Mouse (Mus musculus) midbrain, embryonic 16.5 days (tissue): ENCODE data around the gene Bmp6. TPM values are rescaled to one million over a fixed set of nuclear protein-coding genes. Genes with fewer than 3 reads are reported as not detected.

ENCODE experiments used
- ATAC-seq: fragments of 200-750 bp; cut with Nextera tagmentation; 2 replicates; pipeline ENCODE4 v1.8.0; 2017; ENCODE audit warnings: moderate TSS enrichment
- H3K27ac ChIP-seq: fragments of 300-500 bp; sonication (generic); 2 replicates; pipeline ENCODE4 v1.5.1; 2014; ENCODE audit warnings: mild to moderate bottlenecking, low read length, mixed read lengths
- H3K27me3 ChIP-seq: fragments of 300-500 bp; sonication (generic); 2 replicates; pipeline ENCODE4 v1.6.1; 2014; ENCODE audit warnings: low read depth, low read length, mixed read lengths; ENCODE audit not compliant: control insufficient read depth, insufficient read depth
- H3K36me3 ChIP-seq: fragments of 300-500 bp; sonication (generic); 2 replicates; pipeline ENCODE4 v1.6.1; 2014; ENCODE audit warnings: mild to moderate bottlenecking, low read length, moderate library complexity, mixed read lengths; ENCODE audit not compliant: control insufficient read depth, insufficient read depth
- H3K4me1 ChIP-seq: fragments of 300-500 bp; sonication (generic); 2 replicates; pipeline ENCODE4 v1.6.1; 2014; ENCODE audit warnings: mild to moderate bottlenecking, low read length, mixed read lengths; ENCODE audit not compliant: control insufficient read depth, insufficient read depth
- H3K4me2 ChIP-seq: fragments of 300-500 bp; sonication (generic); 2 replicates; pipeline ENCODE4 v1.6.1; 2014; ENCODE audit warnings: mild to moderate bottlenecking, low read length, mixed read lengths
- H3K4me3 ChIP-seq: fragments of 300-500 bp; sonication (generic); 2 replicates; pipeline ENCODE4 v1.5.1; 2014; ENCODE audit warnings: low read depth, mild to moderate bottlenecking, low read length, moderate library complexity, mixed read lengths
- H3K9ac ChIP-seq: fragments of 300-500 bp; sonication (generic); 2 replicates; pipeline ENCODE4 v1.6.1; 2014; ENCODE audit warnings: low read depth, low read length, mixed read lengths
- H3K9me3 ChIP-seq: fragments of 300-500 bp; sonication (generic); replicated peaks from 2 replicates; pipeline ENCODE4 v1.6.1; 2014; ENCODE audit warnings: mild to moderate bottlenecking, low read length, mixed read lengths; ENCODE audit not compliant: control insufficient read depth, poor library complexity, severe bottlenecking
- WGBS: fragments of 180-500 bp; shearing (Covaris S2); extraction: QIAGEN DNeasy Blood & Tissue Kit; methylation state at CpG from one replicate; pipeline ENCODE4 v1.1.7; 2014; 5-methylcytosine and 5-hydroxymethylcytosine counted together
- polyA plus RNA-seq: library from polyadenylated mRNA; unstranded; fragments of >200 nt; fragmentation: Nextera tagmentation; extraction: Ambion mirVana; gene quantifications from 2 replicates; pipeline ENCODE4 v1.2.1, GENCODE M21; 2015

The Bmp6 gene
- polyA plus RNA-seq, 1 experiment from 2014 or later = 2.2 TPM

DNA sequence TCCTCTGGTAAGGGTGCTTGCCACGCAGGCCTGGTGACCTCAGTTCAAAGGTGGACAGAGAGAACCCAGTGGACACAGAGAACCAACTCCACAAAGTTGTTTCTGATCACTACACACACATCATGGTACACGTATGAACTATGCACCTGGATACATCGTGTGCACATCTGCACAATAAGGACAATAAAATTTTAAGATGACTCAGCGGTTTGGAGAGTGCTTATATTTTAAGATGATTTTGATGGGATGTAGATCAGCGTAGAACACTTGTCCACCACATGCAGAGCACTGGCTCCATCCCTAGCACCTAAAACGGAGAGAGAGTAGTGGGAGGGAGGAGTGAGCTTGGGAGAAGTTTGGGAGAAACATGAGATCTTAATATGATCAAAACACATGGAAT, 128.6 kb downstream of the Bmp6 start:
- ATAC-seq = no peak
- H3K27ac ChIP-seq = no peak overlapping the region
- H3K36me3 ChIP-seq = no peaks in the 10 kb centered on the region
- H3K9ac ChIP-seq = no peak overlapping the region
- H3K4me1 ChIP-seq = no peaks in the 10 kb centered on the region
- 92% methylated on average over 6 of the region's 6 CpGs for WGBS
- no peak overlapping the region for H3K4me2 ChIP-seq
- H3K4me3 ChIP-seq = no peak overlapping the region
- no peaks in the 10 kb centered on the region for H3K9me3 ChIP-seq
- H3K27me3 ChIP-seq = no peaks in the 10 kb centered on the region

DNA sequence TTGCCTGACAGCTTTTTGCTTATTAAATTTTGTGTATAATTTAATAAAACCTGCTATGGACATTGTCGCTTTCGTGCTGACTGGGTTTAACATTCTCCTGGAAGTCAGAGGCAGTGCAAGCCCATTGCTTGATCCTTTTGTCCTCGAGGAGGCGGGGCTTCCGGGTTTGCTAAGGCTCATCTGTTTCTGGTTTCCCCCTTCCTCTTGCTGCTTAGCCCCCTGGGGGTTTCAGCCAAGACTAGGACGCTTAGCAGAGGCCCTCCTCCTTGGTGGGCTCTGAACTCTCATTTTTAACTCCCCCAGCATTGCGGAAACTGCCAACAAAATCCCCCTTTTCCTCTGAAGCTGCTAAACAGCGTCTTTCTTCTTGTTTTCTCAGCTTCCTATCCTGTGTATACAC, 132.0 kb downstream of the Bmp6 start:
- no peaks in the 10 kb centered on the region for H3K27me3 ChIP-seq
- H3K4me3 ChIP-seq = no peak overlapping the region
- no peaks in the 10 kb centered on the region for H3K9me3 ChIP-seq
- no peaks in the 10 kb centered on the region for H3K4me1 ChIP-seq
- no peak overlapping the region for H3K9ac ChIP-seq
- H3K4me2 ChIP-seq = no peak overlapping the region
- H3K27ac ChIP-seq = no peak overlapping the region
- no peaks in the 10 kb centered on the region for H3K36me3 ChIP-seq
- ATAC-seq = no peak
- 29% methylated on average over 8 of the region's 8 CpGs for WGBS

DNA sequence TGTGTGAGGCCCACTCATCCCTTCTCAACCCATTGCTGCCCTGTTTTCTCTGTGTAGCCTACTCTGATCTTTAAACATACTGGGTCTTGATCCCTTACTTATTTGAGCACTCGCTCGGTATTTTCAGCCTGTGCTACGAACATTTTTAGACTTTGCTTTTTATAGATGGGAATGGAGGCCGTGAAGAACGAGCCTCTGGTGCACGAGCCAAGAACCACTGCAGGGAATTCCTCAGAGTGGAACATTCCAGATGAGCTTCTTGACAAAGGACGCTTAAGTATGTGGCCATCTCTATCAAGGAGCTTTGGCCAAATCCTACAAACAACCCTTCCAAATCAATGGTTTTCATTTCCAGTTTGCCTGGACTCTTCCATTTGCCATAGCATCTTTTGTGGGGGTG, 136.1 kb downstream of the Bmp6 start:
- Histone ChIP-seq H3K4me3 (no peak overlapping the region), H3K9ac (no peak overlapping the region), H3K4me1 (no peaks in the 10 kb centered on the region), H3K9me3 (no peaks in the 10 kb centered on the region), H3K27ac (no peak overlapping the region), H3K4me2 (no peak overlapping the region), H3K27me3 (no peaks in the 10 kb centered on the region), H3K36me3 (no peaks in the 10 kb centered on the region)
- ATAC-seq = no peak
- 94% methylated on average over 7 of the region's 7 CpGs for WGBS

DNA sequence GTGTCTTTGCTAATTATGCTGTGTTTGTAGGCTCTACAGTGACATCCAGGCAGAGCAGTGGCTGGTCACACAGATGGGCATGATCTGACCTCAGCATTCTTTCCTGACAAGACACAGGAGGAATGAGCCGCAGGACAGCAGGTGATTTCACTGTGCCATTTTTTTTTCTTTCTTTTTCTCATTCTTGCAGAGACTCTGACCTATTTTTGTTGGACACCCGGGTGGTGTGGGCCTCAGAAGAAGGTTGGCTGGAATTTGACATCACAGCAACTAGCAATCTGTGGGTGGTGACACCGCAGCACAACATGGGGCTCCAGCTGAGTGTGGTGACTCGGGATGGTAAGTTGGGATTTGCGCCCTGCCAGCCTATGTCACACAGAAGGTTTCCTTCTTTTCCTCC, 139.8 kb downstream of the Bmp6 start:
- Histone ChIP-seq H3K4me1 (no peaks in the 10 kb centered on the region), H3K36me3 (no peaks in the 10 kb centered on the region), H3K9me3 (no peaks in the 10 kb centered on the region), H3K27me3 (no peaks in the 10 kb centered on the region), H3K27ac (no peak overlapping the region), H3K9ac (no peak overlapping the region), H3K4me2 (no peak overlapping the region), H3K4me3 (no peak overlapping the region)
- 75% methylated on average over 5 of the region's 5 CpGs for WGBS
- ATAC-seq = no peak

DNA sequence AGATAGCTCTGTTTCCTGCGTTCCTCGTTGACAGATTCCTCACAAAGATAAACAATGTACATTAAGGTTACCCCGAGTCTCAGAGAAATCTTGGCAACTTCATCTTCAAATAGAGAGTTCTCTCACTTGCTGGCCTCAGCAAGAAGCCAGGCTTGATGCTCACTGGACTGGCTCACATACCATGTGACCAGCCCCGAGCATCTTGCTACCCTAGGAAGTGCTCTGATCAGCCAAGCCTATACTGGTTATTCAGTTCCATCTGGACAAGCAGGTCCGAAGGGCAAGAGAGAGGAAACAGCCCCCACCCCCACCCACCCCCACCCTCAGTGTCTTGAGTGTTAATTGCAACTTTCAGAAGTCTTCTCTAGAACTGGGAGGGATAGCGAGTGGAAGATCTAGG, 141.9 kb downstream of the Bmp6 start:
- no peaks in the 10 kb centered on the region for H3K27me3 ChIP-seq
- no peak overlapping the region for H3K27ac ChIP-seq
- no peak overlapping the region for H3K4me3 ChIP-seq
- H3K4me2 ChIP-seq = no peak overlapping the region
- H3K9me3 ChIP-seq = no peaks in the 10 kb centered on the region
- H3K9ac ChIP-seq = no peak overlapping the region
- 92% methylated on average over 6 of the region's 6 CpGs for whole genome bisulfite sequencing
- no peak for ATAC-seq
- no peaks in the 10 kb centered on the region for H3K36me3 ChIP-seq
- H3K4me1 ChIP-seq = no peaks in the 10 kb centered on the region

DNA sequence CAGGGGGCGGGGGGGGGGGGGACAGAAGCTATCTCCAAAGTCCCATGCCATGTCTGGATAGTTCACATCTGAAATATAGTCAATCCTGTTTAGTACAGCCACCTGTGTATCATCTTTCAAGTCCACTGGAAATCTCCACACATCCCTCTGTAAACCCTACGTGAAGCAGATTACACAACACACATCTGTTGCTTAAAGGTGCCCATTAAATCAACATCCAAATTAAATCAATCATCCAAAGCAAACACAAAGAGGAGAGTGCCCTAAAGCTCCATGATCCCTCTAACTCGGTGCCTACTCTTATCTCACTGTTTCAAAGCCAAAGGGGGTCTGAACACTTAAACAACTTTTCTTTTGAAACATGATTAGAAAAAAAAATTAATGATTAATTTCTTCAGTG, 151.8 kb downstream of the Bmp6 start:
- no peak overlapping the region for H3K9ac ChIP-seq
- no peak overlapping the region for H3K27ac ChIP-seq
- no peaks in the 10 kb centered on the region for H3K9me3 ChIP-seq
- no peak overlapping the region for H3K4me3 ChIP-seq
- no peak overlapping the region for H3K4me2 ChIP-seq
- no peaks in the 10 kb centered on the region for H3K27me3 ChIP-seq
- no peaks in the 10 kb centered on the region for H3K4me1 ChIP-seq
- ATAC-seq = no peak
- H3K36me3 ChIP-seq = peaks cover 16% of the 10 kb centered on the region
- 63% methylated on average over 3 of the region's 3 CpGs for WGBS

DNA sequence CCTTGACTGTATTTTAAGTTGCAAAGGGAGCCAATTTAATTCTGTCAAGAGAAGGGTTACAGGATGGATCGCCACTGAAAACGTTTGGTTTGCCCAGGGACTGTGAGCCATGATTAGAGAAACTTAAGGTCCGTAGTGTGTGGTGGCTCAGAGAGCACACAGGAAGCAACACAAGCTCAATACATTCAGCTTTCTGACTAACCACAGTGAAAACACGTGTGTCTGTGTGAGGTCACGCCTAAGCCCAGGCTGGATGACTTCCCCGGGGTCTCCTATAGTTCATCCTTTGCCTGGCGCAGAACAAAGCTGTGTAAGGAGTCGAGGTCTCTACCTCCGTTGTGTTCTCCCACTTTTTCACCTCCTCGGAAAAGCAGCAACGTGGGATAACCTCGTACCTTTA, 156.4 kb downstream of the Bmp6 start:
- no peaks in the 10 kb centered on the region for H3K4me1 ChIP-seq
- peaks cover 36% of the 10 kb centered on the region for H3K36me3 ChIP-seq
- ATAC-seq = no peak
- H3K27ac ChIP-seq = no peak overlapping the region
- H3K9ac ChIP-seq = no peak overlapping the region
- no peak overlapping the region for H3K4me3 ChIP-seq
- H3K4me2 ChIP-seq = no peak overlapping the region
- H3K27me3 ChIP-seq = no peaks in the 10 kb centered on the region
- no peaks in the 10 kb centered on the region for H3K9me3 ChIP-seq
- whole genome bisulfite sequencing = 94% methylated on average over 12 of the region's 12 CpGs

DNA sequence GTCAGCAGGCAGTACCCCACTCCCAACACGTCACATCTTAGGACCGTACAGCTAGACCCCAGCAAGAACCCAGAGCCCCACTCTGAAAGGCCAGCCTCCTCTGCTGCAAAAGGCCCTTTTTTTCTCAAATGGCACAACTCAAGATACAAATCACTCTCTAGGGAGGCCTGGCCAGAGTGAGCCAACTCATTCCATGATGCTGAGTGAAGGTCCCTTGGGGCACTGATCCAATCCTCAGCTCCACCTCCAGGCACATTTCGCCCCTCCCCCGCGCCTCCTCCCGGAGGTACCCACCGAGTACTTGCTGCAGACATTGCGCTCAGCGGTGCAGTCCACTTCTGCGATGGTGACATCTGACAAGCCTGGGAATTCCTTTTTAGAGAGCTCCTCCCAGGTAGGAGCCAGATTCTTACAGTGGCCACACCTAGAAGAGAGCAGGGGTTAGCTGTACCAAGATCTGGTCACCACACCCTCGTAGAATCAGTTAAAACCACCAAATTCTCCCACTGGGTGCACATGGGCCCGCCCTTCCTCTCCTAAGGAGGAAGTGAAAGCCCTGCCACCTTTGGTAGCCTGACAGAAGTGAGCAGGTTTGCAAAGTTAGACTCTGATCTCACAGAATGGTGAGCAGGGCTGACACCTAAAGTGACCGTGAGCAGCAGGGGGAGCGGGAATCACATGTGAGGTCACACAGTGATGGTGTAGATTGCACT, 158.4 kb downstream of the Bmp6 start:
- 85% methylated on average over 14 of the region's 14 CpGs for WGBS
- Histone ChIP-seq H3K27ac (no peak overlapping the region), H3K9me3 (no peaks in the 10 kb centered on the region), H3K4me1 (no peaks in the 10 kb centered on the region), H3K9ac (no peak overlapping the region), H3K4me2 (no peak overlapping the region), H3K27me3 (no peaks in the 10 kb centered on the region), H3K36me3 (peaks cover 44% of the 10 kb centered on the region), H3K4me3 (no peak overlapping the region)
- no peak for ATAC-seq

DNA sequence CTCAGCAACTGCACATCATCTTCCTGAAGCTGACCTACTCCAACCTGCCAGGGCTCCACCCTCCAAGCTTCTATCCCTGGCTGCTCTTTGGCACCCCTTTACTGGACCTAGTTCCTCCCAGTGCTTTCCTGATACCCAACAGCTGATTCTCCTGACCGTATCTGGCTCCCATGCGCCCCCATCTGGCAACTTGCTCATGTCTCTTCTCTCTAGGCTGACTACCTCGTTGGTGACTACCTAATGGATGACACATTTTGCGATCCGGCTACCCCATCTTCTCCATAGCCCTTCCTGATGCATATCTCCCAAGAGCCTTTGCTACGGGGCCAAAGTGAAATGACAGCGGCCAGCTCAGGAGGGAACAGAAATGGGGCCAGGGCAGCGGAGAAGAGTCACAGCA, 161.4 kb downstream of the Bmp6 start:
- WGBS = 85% methylated on average over 8 of the region's 8 CpGs
- peaks cover 34% of the 10 kb centered on the region for H3K36me3 ChIP-seq

More for the DNA sequence above, 161.4 kb downstream of the Bmp6 start:
- no peak overlapping the region for H3K4me2 ChIP-seq
- H3K9me3 ChIP-seq = no peaks in the 10 kb centered on the region
- no peak overlapping the region for H3K4me3 ChIP-seq
- no peaks in the 10 kb centered on the region for H3K27me3 ChIP-seq
- no peak overlapping the region for H3K9ac ChIP-seq
- no peak for ATAC-seq
- no peak overlapping the region for H3K27ac ChIP-seq
- H3K4me1 ChIP-seq = no peaks in the 10 kb centered on the region
